Mouse (Mus musculus) ovary, adult 18-20 months (tissue): ENCODE measurements around the gene Txn2.

Experiments
- DNase-seq: peaks from one replicate; pipeline ENCODE4 v3.0.0; 2022; ENCODE audit warnings: low spot score, mixed read lengths

Txn2 gene

DNA sequence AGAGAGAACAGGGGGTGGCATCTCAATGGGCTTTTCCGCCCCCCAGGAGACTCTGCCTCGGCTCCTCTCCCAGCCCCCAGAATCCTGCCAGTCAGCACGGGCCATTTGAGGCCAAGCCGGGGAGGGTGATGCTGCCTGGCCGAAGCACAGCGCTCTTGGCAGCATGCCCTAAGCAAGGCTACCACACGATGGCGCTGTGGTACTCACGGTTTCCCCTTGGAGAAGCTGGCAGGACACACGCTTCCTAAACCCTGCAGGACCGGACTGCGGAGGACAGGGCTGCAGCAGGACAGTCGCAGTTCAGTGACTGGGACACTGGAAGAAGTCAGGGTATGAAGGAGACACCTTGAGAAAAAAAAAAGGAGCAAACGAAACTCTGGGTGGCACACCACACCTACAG is 5.0 kb upstream of the Txn2 start:
- DNase-seq, result peak; percentile 87

DNA sequence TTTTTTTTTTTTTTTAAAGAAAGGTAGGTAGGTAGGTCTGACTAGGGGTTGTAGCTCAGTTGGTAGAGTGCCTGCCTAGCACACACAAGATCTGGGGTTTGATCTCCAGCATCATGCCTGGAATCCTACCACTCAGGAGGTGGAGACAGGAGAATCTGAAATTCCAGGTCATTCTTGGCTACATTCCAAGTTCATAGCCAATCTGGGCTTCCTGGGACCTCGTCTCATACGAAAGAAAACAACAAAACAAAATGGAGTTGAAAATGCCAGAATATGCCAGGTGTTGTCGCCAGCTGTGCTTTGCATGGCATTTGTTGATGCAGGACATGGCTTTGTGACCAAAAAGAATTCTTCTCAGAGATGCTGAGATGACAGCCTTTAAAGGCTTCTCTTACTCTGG is 4.4 kb upstream of the Txn2 start:
- DNase-seq, result no peak

DNA sequence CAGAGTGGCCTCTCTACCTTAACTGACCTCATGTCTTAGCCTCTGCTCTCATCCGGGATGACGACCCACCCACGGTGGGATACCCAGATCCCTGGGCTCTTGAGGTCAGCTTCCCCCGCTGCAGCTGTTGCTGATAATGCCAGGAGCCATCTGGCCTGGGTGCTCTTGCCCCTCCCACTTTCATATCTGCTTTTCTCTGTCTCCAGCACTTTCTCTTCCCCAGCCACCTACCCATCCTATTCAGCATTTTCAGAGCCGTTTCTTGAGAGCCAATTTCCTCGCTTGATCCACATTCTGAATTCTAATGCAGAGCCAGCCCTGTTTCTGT is 2.8 kb upstream of the Txn2 start:
- no peak for DNase-seq

DNA sequence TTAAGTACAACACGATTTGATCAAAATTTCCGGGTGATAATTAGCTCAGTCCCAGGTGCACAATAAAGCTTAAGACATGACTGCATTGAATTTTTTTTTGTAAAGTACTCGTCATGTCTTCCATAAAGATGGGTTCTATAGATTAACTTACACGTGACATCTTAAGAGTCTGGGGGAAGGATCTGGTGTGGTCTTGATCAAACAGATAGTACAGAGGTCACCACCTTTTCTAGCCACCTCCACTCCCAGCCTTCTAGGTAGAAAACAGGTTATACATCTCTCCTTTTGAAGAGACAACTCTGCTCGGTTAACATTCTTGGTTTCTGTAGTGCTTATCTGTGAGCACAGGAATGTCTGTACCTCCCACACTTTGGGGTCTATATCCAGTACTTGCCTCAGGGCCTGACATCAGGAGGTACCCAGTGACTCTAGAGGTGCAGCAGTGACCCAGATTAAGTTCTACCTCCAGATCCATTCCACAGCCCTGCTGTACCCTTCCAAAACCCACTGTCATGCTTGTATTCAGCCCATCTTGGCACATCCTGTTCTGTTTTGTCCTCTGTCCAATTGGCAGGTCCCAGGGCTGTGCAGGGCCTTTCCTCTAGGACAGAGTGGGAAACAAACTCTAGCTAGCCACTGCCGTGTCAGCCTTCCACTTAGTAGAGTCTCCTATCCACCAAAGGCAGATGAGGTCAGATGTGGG is 2.3 kb upstream of the Txn2 start:
- no peak for DNase-seq

DNA sequence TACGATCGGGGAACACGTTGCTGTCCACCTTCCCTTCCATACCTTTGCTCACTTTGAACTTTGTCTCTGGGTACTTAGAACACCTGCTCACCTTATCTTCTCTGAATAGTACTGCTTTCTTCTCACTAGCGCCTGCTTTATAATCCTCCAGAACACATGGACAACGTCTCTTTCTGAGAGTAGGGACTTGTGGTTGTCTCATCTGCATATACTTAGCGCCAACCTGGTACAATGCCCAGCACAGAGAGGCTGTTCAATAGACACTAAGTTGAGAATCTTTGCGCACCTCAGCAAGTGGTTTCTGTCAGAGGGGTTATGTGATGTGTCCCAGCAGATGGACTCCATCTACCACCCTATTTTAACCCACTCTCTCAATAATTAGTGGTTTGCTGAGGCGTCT is 998 bp upstream of the Txn2 start:
- DNase-seq, result no peak

DNA sequence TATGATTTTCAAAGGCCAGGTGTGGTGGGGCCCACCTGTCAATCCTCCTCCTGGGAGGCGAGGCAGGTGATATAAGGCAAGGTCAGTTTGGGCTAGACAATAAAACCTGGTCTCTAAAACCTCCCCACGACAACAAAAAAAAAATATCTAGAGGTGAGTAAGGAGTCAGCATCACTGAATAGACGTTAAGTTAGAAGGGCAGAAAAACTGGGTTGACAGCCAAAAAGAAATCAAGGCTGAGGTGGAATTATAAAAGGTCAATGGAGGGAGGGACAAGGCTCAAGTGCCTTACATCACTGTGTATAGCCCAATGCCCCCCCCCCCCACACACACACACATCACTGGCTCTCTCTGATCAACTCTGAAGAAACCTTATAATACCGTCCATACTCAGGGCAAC is 715 bp downstream of the Txn2 start:
- no peak for DNase-seq

DNA sequence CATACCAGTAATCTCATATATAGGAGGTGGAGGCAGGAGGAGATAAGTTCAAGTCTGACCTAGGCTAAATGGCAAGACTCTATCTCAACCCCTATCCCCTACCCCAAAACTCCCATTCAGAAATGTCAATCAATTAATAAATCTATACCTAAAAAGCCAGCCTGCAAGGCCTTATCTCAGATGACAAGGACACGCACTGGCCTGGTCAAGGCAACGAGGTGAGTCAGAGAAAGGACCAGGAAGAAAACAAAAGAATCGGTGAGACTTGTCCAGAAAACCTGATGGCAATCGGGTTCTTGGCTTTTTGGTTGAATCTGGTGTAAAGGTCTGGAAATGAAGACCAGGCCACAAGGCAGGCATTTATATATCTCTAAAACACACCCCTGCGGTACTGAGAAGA is 1.9 kb downstream of the Txn2 start:
- no peak for DNase-seq

DNA sequence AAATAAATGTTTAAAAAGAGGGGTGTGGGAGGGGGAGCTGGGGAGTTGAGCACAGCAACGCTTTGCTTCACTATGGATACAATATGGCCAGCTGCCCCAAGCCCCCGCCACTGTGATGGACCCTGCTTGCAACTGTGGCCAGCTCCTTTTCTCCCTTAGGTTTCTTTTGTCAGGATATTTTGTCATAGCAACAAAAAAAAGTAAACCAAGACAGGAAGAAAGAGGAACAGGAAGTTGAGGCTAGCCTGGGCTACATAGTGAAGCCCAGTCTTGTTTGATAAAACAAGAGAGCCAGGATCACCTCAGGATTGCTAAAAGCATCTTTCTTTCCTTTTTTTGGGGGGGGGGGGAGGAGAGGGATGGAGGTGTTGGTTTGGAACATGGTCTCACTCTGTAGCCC is 3.6 kb downstream of the Txn2 start:
- DNase-seq, result no peak

DNA sequence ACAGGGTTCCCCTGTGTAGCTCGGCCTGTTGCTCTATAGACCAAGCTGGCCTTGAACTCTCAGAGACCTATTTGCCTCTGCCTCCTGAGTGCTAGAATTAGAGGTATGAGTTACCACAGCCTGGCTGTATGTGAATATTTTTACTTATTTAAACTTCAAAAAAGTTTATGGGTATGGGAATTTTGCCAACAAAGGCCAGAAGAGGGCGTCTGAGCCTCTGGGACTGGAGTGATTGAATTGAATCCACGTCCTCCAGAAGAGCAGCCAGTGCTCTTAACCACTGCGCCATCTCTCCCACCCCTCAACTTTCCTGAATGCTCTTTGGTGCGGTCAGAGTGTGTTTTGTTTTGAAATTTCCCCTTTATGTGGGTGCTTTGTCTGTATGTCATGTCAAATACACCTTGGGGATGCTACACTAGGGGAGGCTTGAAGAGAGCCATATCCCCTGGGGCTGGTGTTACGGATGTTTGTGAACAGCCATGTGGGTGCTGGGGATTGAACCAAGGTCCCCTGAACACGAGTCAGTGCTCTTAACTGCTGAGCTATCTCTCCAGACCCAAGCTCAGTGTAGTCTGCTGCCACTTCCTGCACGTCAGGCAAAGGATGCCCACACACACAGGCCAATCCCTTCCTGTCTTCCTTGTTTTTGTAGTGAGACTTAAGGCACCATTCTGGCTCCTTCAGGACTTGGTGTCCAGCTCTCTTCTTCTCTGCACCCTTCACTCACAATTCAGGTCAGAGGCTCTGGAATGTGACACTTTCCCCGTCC is 5.4 kb downstream of the Txn2 start:
- no peak for DNase-seq

DNA sequence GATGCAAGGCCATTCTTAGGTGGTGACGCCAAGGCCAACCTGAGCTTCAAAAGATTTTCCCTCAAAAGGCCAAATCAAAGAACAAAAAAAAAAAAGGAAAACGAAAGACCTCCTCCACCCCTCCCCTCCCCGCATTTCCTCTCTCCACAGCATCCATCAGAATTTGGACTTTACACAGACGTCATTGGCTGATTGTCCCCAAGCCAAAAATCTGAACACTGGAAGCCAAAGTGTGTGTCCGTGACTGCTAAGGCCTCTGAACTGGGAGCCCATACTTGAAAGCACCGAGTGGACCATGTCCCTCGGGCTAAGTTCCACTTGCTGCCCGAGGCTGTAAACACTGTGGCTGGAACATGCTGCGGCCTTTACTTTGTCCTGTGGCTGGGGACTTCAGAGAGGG is 6.1 kb downstream of the Txn2 start:
- DNase-seq, result no peak

DNA sequence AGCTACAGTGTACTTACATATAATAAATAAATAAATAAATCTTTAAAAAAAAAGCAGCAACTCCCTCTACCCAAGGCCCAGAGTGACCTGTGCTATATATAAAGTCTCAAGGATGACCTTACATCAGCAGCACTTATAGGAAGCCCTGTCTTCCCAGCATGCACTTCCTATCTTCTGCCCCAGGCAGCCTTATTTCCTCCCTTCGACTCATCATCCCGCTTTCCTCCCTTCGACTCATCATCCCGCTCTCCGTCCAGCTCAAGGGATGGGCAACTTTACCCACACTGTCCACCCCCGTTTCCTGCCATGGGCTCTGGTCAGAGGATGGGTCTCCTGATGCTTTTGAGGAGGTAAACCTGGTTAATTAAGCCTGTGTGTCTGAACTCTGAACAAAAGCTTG is 7.2 kb downstream of the Txn2 start:
- DNase-seq, result no peak

DNA sequence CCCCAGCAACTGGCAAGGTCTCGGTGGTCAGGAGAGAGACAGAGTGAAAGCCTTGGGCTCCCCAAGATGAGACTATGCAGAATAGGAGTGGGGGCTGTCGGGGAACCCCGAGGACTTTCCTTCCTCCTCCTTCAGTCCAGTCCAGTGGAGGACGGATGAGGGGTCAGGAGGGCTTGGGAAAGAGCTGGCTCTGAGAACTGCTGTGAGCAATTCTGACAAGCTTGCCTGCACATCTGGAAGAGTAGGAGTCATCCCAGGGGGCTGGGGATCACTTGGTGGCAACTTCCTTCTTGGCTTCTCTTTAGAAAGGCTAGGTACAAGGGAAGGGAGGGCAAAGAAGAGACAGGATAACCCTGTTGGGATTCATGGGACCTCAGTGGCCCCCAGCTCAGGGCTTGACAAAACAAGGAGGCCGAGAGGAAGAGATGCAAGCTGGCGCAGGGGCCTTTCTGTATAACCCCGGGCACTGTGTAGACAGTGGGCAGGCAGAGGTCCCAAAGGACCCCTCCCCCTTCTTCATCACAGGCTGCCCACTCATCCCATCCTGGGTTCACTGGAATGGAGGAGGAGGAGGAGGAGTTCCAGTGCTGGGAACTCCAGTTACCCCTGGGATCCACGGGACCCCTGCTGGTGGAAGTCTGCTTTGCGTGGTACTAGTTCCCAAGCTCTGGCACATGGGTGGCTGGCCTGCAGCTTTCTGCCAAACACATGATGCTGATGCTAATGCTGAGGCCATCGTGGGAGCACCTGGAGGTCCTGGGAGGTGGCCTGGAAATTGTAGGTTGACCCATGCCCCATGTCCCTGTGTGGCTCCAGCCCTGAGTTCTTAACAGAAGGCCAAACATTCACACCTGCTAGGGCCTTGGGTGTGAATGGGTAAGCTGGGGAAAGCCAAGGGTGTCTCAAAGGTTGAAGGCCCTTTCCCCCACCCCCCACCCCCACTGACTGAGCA is 8.0 kb downstream of the Txn2 start:
- DNase-seq, result no peak

DNA sequence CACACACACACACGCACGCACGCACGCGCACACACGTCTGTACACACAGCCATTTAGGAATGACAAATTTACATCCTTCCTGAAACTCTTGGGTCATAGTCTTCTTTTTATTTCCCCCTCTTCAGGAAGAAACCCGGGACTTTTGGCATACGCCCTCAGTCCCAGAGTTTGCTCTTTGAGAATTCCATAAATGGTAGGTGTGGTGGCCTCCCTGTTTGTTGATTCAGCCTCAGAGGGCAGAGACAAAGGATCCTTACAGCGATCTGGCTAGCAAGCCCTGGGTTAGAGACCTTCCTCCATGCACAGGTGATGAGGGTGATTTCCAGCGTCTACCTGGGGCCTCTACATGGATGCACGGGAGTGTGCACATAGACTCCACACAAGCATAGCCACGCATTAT is 9.4 kb downstream of the Txn2 start:
- DNase-seq, result no peak

DNA sequence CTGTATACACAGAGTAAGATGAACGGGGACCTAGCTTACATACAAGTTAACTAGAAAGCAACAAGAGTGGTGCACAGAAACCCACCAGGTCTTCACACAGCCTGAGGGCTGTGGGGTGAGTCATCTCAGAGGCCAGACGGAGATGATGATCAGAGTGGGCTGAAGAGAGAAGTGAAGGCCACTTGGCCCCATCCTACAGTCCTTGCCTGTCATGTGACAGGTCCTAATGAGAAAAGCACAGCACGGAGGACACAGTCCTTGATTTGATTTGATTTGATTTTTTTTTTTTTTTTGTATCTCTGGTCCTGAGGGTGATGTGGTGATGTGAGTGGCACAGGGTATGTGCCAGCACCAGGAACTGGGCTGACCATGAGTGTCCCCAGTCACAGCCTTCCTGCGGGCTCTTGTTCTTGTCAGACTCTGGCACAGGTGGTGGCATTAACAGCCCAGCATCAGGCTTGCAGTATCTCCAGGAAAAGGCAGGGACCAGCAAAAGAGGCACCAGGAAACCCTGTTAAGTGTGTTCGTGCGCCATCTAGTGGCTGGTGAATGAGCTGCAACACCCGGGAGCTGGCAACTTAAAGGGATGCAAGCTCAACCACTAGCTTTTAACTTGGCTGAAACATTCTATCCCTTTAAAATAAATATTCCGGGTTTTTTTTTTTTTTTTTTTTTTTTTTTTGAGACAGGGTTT is 11.8 kb downstream of the Txn2 start:
- peak; percentile 72 for DNase-seq

DNA sequence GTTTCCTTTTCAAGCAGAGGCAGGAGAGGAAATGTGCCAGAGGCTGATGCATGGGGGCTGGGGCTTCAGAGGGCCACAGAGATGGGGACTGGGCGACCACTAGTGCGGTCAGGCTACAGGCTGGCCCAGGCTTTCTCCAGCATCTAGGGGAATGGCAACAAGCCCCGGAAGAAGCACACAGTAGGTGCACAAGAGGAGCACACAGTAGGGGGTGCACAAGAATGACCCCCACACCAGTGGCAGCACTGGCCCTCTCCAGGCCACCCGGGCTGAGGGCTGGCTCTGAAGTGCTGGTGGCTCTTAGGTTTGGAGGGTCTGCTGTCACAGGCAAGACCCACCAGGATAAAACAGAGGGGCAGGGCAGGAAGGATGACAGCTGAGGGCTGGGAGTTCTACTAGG is 13.5 kb downstream of the Txn2 start:
- DNase-seq, result no peak

DNA sequence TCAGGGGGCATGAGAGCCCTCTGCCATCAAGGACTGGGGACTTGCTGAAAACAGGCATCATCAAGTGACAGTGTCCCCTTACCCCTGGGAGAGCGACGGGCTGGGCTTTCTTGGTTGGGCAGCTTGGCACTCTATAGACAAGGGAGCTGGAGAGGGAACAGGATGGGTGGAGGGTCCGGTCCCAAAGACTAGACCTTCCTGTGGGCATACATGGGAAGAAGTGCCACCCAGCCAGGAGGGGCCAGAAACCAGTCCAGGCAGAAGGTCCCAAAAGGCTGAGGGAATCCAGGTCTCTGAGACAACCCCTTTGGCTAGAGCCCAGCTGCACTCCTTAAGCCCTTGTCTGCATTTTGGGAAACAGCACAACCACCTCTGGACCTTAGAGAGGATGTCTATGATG is 14.3 kb downstream of the Txn2 start:
- no peak for DNase-seq

DNA sequence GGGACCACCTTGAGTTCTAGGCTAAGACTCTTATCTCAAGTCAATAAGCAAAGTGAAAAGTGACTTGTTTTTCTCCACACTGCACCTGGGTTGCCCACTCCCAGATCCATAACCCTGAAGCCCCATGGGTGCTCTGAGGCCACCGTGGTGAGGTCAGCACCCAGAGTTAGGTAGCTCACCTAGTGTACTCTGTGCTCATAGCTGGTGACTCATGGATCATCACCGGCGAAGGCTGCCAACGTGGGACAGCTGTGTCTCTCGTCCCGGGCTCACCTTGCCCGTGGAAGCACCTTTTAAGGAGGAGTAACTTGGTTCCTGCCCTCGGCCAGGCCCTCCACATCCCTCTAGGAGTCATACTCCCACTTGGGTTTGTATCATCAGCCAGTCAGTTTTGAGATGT is 15.8 kb downstream of the Txn2 start:
- DNase-seq, result no peak

DNA sequence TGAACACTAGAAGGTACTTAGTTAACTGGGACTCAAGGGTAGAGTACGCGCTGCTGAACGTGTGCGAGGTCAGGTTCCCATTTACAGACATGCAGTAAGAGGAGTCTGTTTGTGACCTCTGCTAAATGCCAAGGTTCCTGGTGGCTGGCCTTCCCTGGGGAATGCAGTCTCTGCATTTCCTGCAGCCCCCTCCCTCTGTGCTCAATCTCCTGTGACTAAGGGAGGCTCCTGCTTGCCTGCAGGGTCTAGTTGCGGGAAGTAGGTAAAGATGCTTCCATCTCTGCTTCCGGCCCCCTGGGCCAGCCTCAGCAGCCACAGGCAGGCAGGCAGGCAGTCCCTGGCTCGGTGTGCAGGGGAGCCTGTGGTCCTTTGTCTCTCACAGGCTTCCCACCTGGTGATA is 16.2 kb downstream of the Txn2 start:
- no peak for DNase-seq

DNA sequence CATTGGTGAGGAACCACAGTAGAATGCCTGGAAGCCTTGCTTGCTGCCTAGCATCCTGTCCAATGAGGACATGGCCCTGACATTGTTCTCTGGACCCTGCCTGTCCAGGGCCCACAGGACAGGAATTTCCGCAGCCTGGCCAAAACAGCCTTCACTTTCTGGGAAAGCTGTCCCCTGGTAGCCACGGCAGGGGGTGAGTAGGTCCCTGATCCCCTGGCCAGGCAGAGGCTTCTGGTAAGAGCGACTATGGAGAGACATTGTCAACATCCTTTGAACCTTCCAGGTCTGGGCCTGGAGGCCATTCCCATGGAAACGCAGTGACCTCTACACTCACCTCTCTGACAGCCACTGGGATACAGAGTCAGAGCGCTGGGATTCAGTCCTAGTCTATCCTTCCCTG is 16.8 kb downstream of the Txn2 start:
- DNase-seq, result no peak

DNA sequence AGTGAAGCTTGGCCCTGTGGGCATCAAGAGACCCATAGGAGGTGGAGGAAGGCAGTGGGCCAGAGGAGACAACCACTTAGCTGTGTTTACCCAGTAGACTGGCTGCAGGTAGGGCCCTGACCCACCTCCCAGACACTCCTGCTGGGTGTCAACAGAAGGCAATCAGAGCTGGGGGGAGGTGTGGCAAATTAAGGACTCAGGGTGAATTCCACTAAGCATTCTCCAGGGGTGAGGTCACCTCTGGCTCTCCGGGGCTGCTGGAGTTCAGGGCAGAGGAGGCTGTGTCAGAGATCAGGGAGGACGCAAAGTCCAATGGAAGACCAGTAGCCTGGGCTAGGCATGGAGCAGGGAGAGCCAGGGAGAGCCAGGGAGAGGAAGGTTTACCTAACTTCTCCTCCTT is 17.7 kb downstream of the Txn2 start:
- no peak for DNase-seq

DNA sequence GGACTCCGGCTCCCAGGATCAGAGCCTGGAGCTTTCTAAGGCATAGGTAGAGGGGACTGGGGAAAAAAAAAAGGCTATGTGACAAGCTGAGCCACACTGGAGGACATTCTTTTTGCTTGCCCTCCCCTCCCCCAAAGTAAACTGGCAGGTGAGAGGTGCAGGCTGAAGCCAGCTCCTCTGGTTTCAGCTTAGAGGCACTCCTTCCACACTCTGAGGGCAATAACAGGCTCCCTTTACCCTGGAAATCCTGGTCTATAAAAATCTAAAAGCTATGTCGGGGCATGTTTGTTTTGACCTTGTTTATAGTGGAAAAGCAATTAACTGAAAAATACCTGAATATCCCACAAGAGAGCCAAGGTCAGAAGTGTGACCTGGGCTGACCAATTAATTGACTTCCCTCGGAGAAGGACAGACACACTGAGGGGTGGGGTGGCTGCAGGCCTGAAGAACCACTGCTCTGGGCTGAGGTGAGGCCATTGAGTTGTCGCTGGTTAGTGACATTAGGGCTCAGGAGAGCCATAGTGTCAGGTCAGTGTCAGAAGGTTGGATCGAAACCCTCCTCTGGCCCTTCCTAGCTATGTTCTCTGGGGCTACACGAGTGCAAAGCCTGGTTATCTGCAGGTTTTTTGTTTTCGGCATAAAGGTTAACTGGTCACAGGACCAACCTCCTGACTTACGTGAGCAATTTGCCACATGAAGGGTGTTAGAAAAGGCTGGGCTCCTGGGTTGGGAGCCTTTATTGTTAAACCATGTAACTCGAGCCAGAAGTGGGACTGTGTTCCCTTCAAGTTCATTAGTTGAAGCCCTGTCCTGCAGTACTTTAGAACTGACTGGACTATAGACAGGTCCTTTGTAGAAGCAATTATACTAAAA is 20.9 kb downstream of the Txn2 start:
- no peak for DNase-seq
